Mouse (Mus musculus): ENCODE measurements at regions not wholly inside any gene's neighbourhood (a gene's known extent, or its start where the extent isn't known, plus 50 kb on each side); places are given as distances from the start of the nearest gene placed in this dataset.

- TF ChIP-seq POLR2A (IDR thresholded peaks at IDR 0.05; ENCODE audit: insufficient read depth, low read depth, low read length) (no peak), CTCF (IDR thresholded peaks at IDR 0.05) (no peak), EP300 (IDR thresholded peaks at IDR 0.05; ENCODE audit: insufficient read depth, low read depth, low read length) (no peak)
These were observed 65.9 kb upstream of the Ptprm start for GRCm38 (mm10) chr17:67419956-67420711.
